Mouse (Mus musculus): ENCODE data around the gene Cpe. TPM values are rescaled to one million over a fixed set of nuclear protein-coding genes. Genes with fewer than 3 reads are reported as not detected.

Gene Cpe
- polyA plus RNA-seq, 1 experiment, result 79.2 TPM

GRCm38 (mm10) chr8:64664350-64664749, 28.5 kb downstream of the Cpe start:
- H3K36me3 ChIP-seq (ENCODE audit: control insufficient read depth, insufficient read depth), result no peaks in the 10 kb centered on the region
- no peak overlapping the region for H3ac ChIP-seq (ENCODE audit: control insufficient read depth, insufficient read length, low read depth)
- no peak for TF ChIP-seq MYOG (IDR thresholded peaks at IDR 0.05; ENCODE audit: control insufficient read depth, extremely low read depth, insufficient read length)
- TF ChIP-seq CTCF (IDR thresholded peaks at IDR 0.05; ENCODE audit: control insufficient read depth, insufficient read depth, insufficient read length), result no peak
- TF ChIP-seq CEBPB (IDR thresholded peaks at IDR 0.05; ENCODE audit: low read depth), result no peak
- TF ChIP-seq MYOD1 (IDR thresholded peaks at IDR 0.05; ENCODE audit: control insufficient read depth, insufficient read length, low read depth), result no peak
- no peak for TF ChIP-seq FOSL1 (IDR thresholded peaks at IDR 0.05; ENCODE audit: insufficient read depth, low read length, poor library complexity, severe bottlenecking)
- TF ChIP-seq USF1 (IDR thresholded peaks at IDR 0.05; ENCODE audit: low read depth), result no peak
- H3K27me3 ChIP-seq (ENCODE audit: control insufficient read depth, insufficient read depth, insufficient read length), result no peaks in the 10 kb centered on the region
- no peak overlapping the region for H3K4me3 ChIP-seq (ENCODE audit: insufficient read depth, poor library complexity, severe bottlenecking)
- H3K79me3 ChIP-seq (ENCODE audit: low read depth), result no peaks in the 10 kb centered on the region
- H3K79me2 ChIP-seq (ENCODE audit: control insufficient read depth, insufficient read depth), result peaks cover 7% of the 10 kb centered on the region

GRCm38 (mm10) chr8:64659097-64659496, 33.8 kb downstream of the Cpe start:
- TF ChIP-seq MYOG (IDR thresholded peaks at IDR 0.05; ENCODE audit: control insufficient read depth, extremely low read depth, insufficient read length), result no peak
- TF ChIP-seq CTCF (IDR thresholded peaks at IDR 0.05; ENCODE audit: control insufficient read depth, insufficient read depth, insufficient read length), result no peak
- no peak for TF ChIP-seq MAX (IDR thresholded peaks at IDR 0.05)
- no peak for TF ChIP-seq FOSL1 (IDR thresholded peaks at IDR 0.05; ENCODE audit: insufficient read depth, low read length, poor library complexity, severe bottlenecking)
- no peak for TF ChIP-seq CEBPB (IDR thresholded peaks at IDR 0.05; ENCODE audit: low read depth)
- no peak for TF ChIP-seq MYOD1 (IDR thresholded peaks at IDR 0.05; ENCODE audit: control insufficient read depth, insufficient read length, low read depth)
- TF ChIP-seq USF1 (IDR thresholded peaks at IDR 0.05; ENCODE audit: low read depth), result no peak
- Histone ChIP-seq H3K4me3 (ENCODE audit: insufficient read depth, poor library complexity, severe bottlenecking) (no peak overlapping the region), H3ac (ENCODE audit: control insufficient read depth, insufficient read length, low read depth) (no peak overlapping the region), H3K79me3 (ENCODE audit: low read depth) (no peaks in the 10 kb centered on the region), H3K36me3 (ENCODE audit: control insufficient read depth, insufficient read depth) (no peaks in the 10 kb centered on the region), H3K27me3 (ENCODE audit: control insufficient read depth, insufficient read depth, insufficient read length) (no peaks in the 10 kb centered on the region), H3K79me2 (ENCODE audit: control insufficient read depth, insufficient read depth) (peaks cover 7% of the 10 kb centered on the region)

GRCm38 (mm10) chr8:64657980-64658401, 34.9 kb downstream of the Cpe start:
- H3K79me2 ChIP-seq (ENCODE audit: control insufficient read depth, insufficient read depth), result peaks cover 7% of the 10 kb centered on the region
- no peak for TF ChIP-seq CEBPB (IDR thresholded peaks at IDR 0.05; ENCODE audit: low read depth)
- no peak for TF ChIP-seq MAX (IDR thresholded peaks at IDR 0.05)
- TF ChIP-seq USF1 (IDR thresholded peaks at IDR 0.05; ENCODE audit: low read depth), result no peak
- TF ChIP-seq CTCF (IDR thresholded peaks at IDR 0.05; ENCODE audit: control insufficient read depth, insufficient read depth, insufficient read length), result no peak
- TF ChIP-seq FOSL1 (IDR thresholded peaks at IDR 0.05; ENCODE audit: insufficient read depth, low read length, poor library complexity, severe bottlenecking), result no peak
- TF ChIP-seq MYOG (IDR thresholded peaks at IDR 0.05; ENCODE audit: control insufficient read depth, extremely low read depth, insufficient read length), result no peak
- no peak for TF ChIP-seq MYOD1 (IDR thresholded peaks at IDR 0.05; ENCODE audit: control insufficient read depth, insufficient read length, low read depth)
- H3K4me3 ChIP-seq (ENCODE audit: insufficient read depth, poor library complexity, severe bottlenecking), result no peak overlapping the region
- no peaks in the 10 kb centered on the region for H3K27me3 ChIP-seq (ENCODE audit: control insufficient read depth, insufficient read depth, insufficient read length)
- H3K36me3 ChIP-seq (ENCODE audit: control insufficient read depth, insufficient read depth), result no peaks in the 10 kb centered on the region
- no peaks in the 10 kb centered on the region for H3K79me3 ChIP-seq (ENCODE audit: low read depth)
- no peak overlapping the region for H3ac ChIP-seq (ENCODE audit: control insufficient read depth, insufficient read length, low read depth)

GRCm38 (mm10) chr8:64657517-64657916, 35.3 kb downstream of the Cpe start:
- Histone ChIP-seq H3K4me3 (ENCODE audit: insufficient read depth, poor library complexity, severe bottlenecking) (no peak overlapping the region), H3ac (ENCODE audit: control insufficient read depth, insufficient read length, low read depth) (no peak overlapping the region), H3K36me3 (ENCODE audit: control insufficient read depth, insufficient read depth) (no peaks in the 10 kb centered on the region), H3K79me2 (ENCODE audit: control insufficient read depth, insufficient read depth) (peaks cover 4% of the 10 kb centered on the region), H3K27me3 (ENCODE audit: control insufficient read depth, insufficient read depth, insufficient read length) (no peaks in the 10 kb centered on the region), H3K79me3 (ENCODE audit: low read depth) (no peaks in the 10 kb centered on the region)
- no peak for TF ChIP-seq FOSL1 (IDR thresholded peaks at IDR 0.05; ENCODE audit: insufficient read depth, low read length, poor library complexity, severe bottlenecking)
- TF ChIP-seq CEBPB (IDR thresholded peaks at IDR 0.05; ENCODE audit: low read depth), result no peak
- TF ChIP-seq USF1 (IDR thresholded peaks at IDR 0.05; ENCODE audit: low read depth), result no peak
- TF ChIP-seq CTCF (IDR thresholded peaks at IDR 0.05; ENCODE audit: control insufficient read depth, insufficient read depth, insufficient read length), result no peak
- no peak for TF ChIP-seq MYOG (IDR thresholded peaks at IDR 0.05; ENCODE audit: control insufficient read depth, extremely low read depth, insufficient read length)
- no peak for TF ChIP-seq MAX (IDR thresholded peaks at IDR 0.05)
- no peak for TF ChIP-seq MYOD1 (IDR thresholded peaks at IDR 0.05; ENCODE audit: control insufficient read depth, insufficient read length, low read depth)

- H3K4me3 ChIP-seq (ENCODE audit: insufficient read depth, poor library complexity, severe bottlenecking), result no peak overlapping the region
- H3K27me3 ChIP-seq (ENCODE audit: control insufficient read depth, insufficient read depth, insufficient read length), result no peaks in the 10 kb centered on the region
- no peaks in the 10 kb centered on the region for H3K79me2 ChIP-seq (ENCODE audit: control insufficient read depth, insufficient read depth)
- TF ChIP-seq MYOG (IDR thresholded peaks at IDR 0.05; ENCODE audit: control insufficient read depth, extremely low read depth, insufficient read length), result no peak
- TF ChIP-seq CEBPB (IDR thresholded peaks at IDR 0.05; ENCODE audit: low read depth), result no peak
- TF ChIP-seq USF1 (IDR thresholded peaks at IDR 0.05; ENCODE audit: low read depth), result no peak
- no peak for TF ChIP-seq MAX (IDR thresholded peaks at IDR 0.05)
- TF ChIP-seq CTCF (IDR thresholded peaks at IDR 0.05; ENCODE audit: control insufficient read depth, insufficient read depth, insufficient read length), result no peak
- no peak for TF ChIP-seq FOSL1 (IDR thresholded peaks at IDR 0.05; ENCODE audit: insufficient read depth, low read length, poor library complexity, severe bottlenecking)
- TF ChIP-seq MYOD1 (IDR thresholded peaks at IDR 0.05; ENCODE audit: control insufficient read depth, insufficient read length, low read depth), result no peak
- no peaks in the 10 kb centered on the region for H3K79me3 ChIP-seq (ENCODE audit: low read depth)
- no peak overlapping the region for H3ac ChIP-seq (ENCODE audit: control insufficient read depth, insufficient read length, low read depth)
- no peaks in the 10 kb centered on the region for H3K36me3 ChIP-seq (ENCODE audit: control insufficient read depth, insufficient read depth)
These were observed 37.0 kb downstream of the Cpe start for GRCm38 (mm10) chr8:64655887-64656286.

- no peaks in the 10 kb centered on the region for H3K27me3 ChIP-seq (ENCODE audit: control insufficient read depth, insufficient read depth, insufficient read length)
- no peaks in the 10 kb centered on the region for H3K79me2 ChIP-seq (ENCODE audit: control insufficient read depth, insufficient read depth)
- no peak overlapping the region for H3ac ChIP-seq (ENCODE audit: control insufficient read depth, insufficient read length, low read depth)
- no peaks in the 10 kb centered on the region for H3K36me3 ChIP-seq (ENCODE audit: control insufficient read depth, insufficient read depth)
- no peak for TF ChIP-seq FOSL1 (IDR thresholded peaks at IDR 0.05; ENCODE audit: insufficient read depth, low read length, poor library complexity, severe bottlenecking)
- no peak for TF ChIP-seq CTCF (IDR thresholded peaks at IDR 0.05; ENCODE audit: control insufficient read depth, insufficient read depth, insufficient read length)
- TF ChIP-seq USF1 (IDR thresholded peaks at IDR 0.05; ENCODE audit: low read depth), result no peak
- TF ChIP-seq MYOD1 (IDR thresholded peaks at IDR 0.05; ENCODE audit: control insufficient read depth, insufficient read length, low read depth), result no peak
- TF ChIP-seq MAX (IDR thresholded peaks at IDR 0.05), result no peak
- no peak for TF ChIP-seq CEBPB (IDR thresholded peaks at IDR 0.05; ENCODE audit: low read depth)
- TF ChIP-seq MYOG (IDR thresholded peaks at IDR 0.05; ENCODE audit: control insufficient read depth, extremely low read depth, insufficient read length), result no peak
- no peak overlapping the region for H3K4me3 ChIP-seq (ENCODE audit: insufficient read depth, poor library complexity, severe bottlenecking)
- no peaks in the 10 kb centered on the region for H3K79me3 ChIP-seq (ENCODE audit: low read depth)
These were observed 37.8 kb downstream of the Cpe start for GRCm38 (mm10) chr8:64655087-64655486.

Data from C2C12 (cell line).